Mouse (Mus musculus): Measurements from ENCODE around the gene Ankrd27. TPM values are rescaled to one million over a fixed set of nuclear protein-coding genes. Genes with fewer than 3 reads are reported as not detected.
"Not testable (repeated sequence)": the region's sequence is repeated elsewhere in the genome, so short reads cannot be mapped to it uniquely, and the experiment has no call there.

Ankrd27 gene
- polyA plus RNA-seq, 1 experiment from 2014 or later: 32.4 TPM

GRCm38 (mm10) chr7:35557577-35557976, 28.5 kb upstream of the Ankrd27 start:
- H3K4me2 ChIP-seq (ENCODE audit: low read depth, low read length): no peak overlapping the region
- no peak overlapping the region for H3K4me3 ChIP-seq (ENCODE audit: low read length)
- ATAC-seq: peak; percentile 17
- H3K9me3 ChIP-seq (ENCODE audit: control insufficient read depth, low read length): no peaks in the 10 kb centered on the region
- H3K27ac ChIP-seq (ENCODE audit: low read length): peak overlapping the region; percentile 100
- H3K9ac ChIP-seq (ENCODE audit: low read depth, low read length): no peak overlapping the region
- no peaks in the 10 kb centered on the region for H3K36me3 ChIP-seq (ENCODE audit: control insufficient read depth, insufficient read depth, low read length)
- WGBS: 55% methylated on average over 3 of the region's 3 CpGs
- peaks cover 22% of the 10 kb centered on the region for H3K4me1 ChIP-seq (ENCODE audit: control insufficient read depth, insufficient read depth, low read length)
- no peaks in the 10 kb centered on the region for H3K27me3 ChIP-seq (replicated peaks; ENCODE audit: control insufficient read depth, insufficient read depth, low read length)

DNA sequence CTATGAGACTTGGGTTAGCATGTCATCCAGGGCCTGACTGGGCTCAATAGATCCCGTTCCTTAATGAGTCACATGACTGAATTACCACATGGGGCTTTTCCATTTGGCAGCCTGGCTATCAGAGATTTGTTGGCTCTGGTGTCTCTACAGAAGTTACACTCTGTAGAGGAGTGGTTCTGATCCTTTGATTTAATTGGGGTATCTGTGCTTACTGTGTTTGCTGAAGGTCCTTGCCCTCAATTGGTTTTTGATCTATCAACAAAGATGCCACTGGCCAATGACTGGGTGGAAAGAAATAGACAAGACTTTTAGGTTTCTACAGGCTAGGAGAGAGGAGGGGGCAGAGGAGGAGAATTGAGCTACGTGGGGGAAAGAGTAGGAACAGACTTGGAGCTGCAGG, 27.4 kb upstream of the Ankrd27 start:
- Histone ChIP-seq H3K4me2 (ENCODE audit: low read depth, low read length) (no peak overlapping the region), H3K4me1 (ENCODE audit: control insufficient read depth, insufficient read depth, low read length) (peaks cover 22% of the 10 kb centered on the region), H3K9ac (ENCODE audit: low read depth, low read length) (no peak overlapping the region), H3K4me3 (ENCODE audit: low read length) (no peak overlapping the region), H3K36me3 (ENCODE audit: control insufficient read depth, insufficient read depth, low read length) (no peaks in the 10 kb centered on the region), H3K27ac (ENCODE audit: low read length) (no peak overlapping the region), H3K27me3 (replicated peaks; ENCODE audit: control insufficient read depth, insufficient read depth, low read length) (no peaks in the 10 kb centered on the region), H3K9me3 (ENCODE audit: control insufficient read depth, low read length) (no peaks in the 10 kb centered on the region)
- ATAC-seq: no peak
- 50% methylated on average over 2 of the region's 2 CpGs for WGBS

- no peak overlapping the region for H3K9ac ChIP-seq (ENCODE audit: low read depth, low read length)
- H3K36me3 ChIP-seq (ENCODE audit: control insufficient read depth, insufficient read depth, low read length): no peaks in the 10 kb centered on the region
- H3K9me3 ChIP-seq (ENCODE audit: control insufficient read depth, low read length): no peaks in the 10 kb centered on the region
- no peaks in the 10 kb centered on the region for H3K27me3 ChIP-seq (replicated peaks; ENCODE audit: control insufficient read depth, insufficient read depth, low read length)
- no peak overlapping the region for H3K4me3 ChIP-seq (ENCODE audit: low read length)
- no peak overlapping the region for H3K4me2 ChIP-seq (ENCODE audit: low read depth, low read length)
- H3K4me1 ChIP-seq (ENCODE audit: control insufficient read depth, insufficient read depth, low read length): peaks cover 15% of the 10 kb centered on the region
- WGBS: 93% methylated on average over 3 of the region's 3 CpGs
- no peak for ATAC-seq
- no peak overlapping the region for H3K27ac ChIP-seq (ENCODE audit: low read length)
Observed at GRCm38 (mm10) chr7:35559838-35560237, 26.2 kb upstream of the Ankrd27 start.

GRCm38 (mm10) chr7:35563071-35563470, 23.0 kb upstream of the Ankrd27 start:
- ATAC-seq: 0 out of 2 replicates have a peak, but pooled peaks have one; percentile 16
- Histone ChIP-seq H3K9me3 (ENCODE audit: control insufficient read depth, low read length) (no peaks in the 10 kb centered on the region), H3K36me3 (ENCODE audit: control insufficient read depth, insufficient read depth, low read length) (no peaks in the 10 kb centered on the region), H3K4me1 (ENCODE audit: control insufficient read depth, insufficient read depth, low read length) (peaks cover 2% of the 10 kb centered on the region; the same call in 1 of the 2 replicates), H3K4me2 (ENCODE audit: low read depth, low read length) (no peak overlapping the region), H3K27me3 (replicated peaks; ENCODE audit: control insufficient read depth, insufficient read depth, low read length) (no peaks in the 10 kb centered on the region), H3K4me3 (ENCODE audit: low read length) (no peak overlapping the region), H3K9ac (ENCODE audit: low read depth, low read length) (no peak overlapping the region), H3K27ac (ENCODE audit: low read length) (no peak overlapping the region)
- 60% methylated on average over 11 of the region's 11 CpGs for WGBS

DNA sequence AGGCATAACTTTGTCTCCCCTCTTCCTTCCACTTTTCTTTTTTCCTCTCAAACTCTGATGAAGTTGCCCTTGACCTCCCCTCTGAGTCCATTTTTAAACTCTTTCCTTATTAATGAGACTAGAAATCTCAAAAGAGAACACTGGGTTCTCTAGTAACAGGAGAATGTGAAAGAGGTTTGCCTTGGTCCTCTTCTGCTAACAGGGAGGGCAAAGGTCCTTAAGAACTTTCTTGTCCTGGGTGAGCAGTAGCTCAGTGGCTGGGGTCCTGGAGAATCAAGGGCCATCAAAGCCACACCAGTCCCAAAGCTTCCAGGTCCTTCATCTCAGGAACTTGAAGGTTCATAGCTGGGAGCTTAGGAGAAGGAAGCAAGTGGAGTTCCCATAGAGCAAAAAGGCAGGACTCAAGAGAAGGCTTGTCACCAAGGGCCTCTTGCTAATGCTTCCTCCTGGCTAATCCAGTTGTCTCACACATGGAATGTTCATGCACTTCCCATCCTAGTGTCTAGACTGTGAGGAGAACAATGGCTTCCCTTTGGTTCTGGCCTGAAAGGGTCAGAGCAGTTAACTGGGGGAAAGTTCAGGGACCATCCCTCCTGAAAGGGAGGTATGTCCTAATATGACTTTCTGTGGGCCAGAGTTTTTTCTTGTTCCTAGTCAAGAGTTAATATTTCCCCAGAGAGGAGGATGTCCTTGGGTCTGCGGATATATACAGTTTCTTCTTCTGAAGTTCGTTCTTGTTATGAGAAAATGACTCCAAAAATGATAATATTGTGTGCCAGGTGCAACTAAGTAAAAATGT, 21.8 kb upstream of the Ankrd27 start:
- Histone ChIP-seq H3K4me2 (ENCODE audit: low read depth, low read length) (no peak overlapping the region), H3K27me3 (replicated peaks; ENCODE audit: control insufficient read depth, insufficient read depth, low read length) (no peaks in the 10 kb centered on the region), H3K9me3 (ENCODE audit: control insufficient read depth, low read length) (no peaks in the 10 kb centered on the region), H3K4me1 (ENCODE audit: control insufficient read depth, insufficient read depth, low read length) (no peaks in the 10 kb centered on the region), H3K27ac (ENCODE audit: low read length) (no peak overlapping the region), H3K4me3 (ENCODE audit: low read length) (no peak overlapping the region), H3K36me3 (ENCODE audit: control insufficient read depth, insufficient read depth, low read length) (no peaks in the 10 kb centered on the region), H3K9ac (ENCODE audit: low read depth, low read length) (no peak overlapping the region)
- 84% methylated on average over 2 of the region's 2 CpGs for WGBS
- no peak for ATAC-seq

GRCm38 (mm10) chr7:35564872-35565271, 21.2 kb upstream of the Ankrd27 start:
- not testable (repeated sequence) for H3K4me1 ChIP-seq (ENCODE audit: control insufficient read depth, insufficient read depth, low read length); H3K4me3 ChIP-seq (ENCODE audit: low read length); H3K36me3 ChIP-seq (ENCODE audit: control insufficient read depth, insufficient read depth, low read length); H3K27me3 ChIP-seq (replicated peaks; ENCODE audit: control insufficient read depth, insufficient read depth, low read length); H3K4me2 ChIP-seq (ENCODE audit: low read depth, low read length); H3K9ac ChIP-seq (ENCODE audit: low read depth, low read length); H3K9me3 ChIP-seq (ENCODE audit: control insufficient read depth, low read length); H3K27ac ChIP-seq (ENCODE audit: low read length); ATAC-seq
- WGBS: 76% methylated on average over 10 of the region's 10 CpGs

GRCm38 (mm10) chr7:35565965-35566364, 20.1 kb upstream of the Ankrd27 start:
- H3K36me3 ChIP-seq (ENCODE audit: control insufficient read depth, insufficient read depth, low read length); ATAC-seq; H3K9me3 ChIP-seq (ENCODE audit: control insufficient read depth, low read length); H3K9ac ChIP-seq (ENCODE audit: low read depth, low read length); H3K27ac ChIP-seq (ENCODE audit: low read length); H3K27me3 ChIP-seq (replicated peaks; ENCODE audit: control insufficient read depth, insufficient read depth, low read length); H3K4me2 ChIP-seq (ENCODE audit: low read depth, low read length); H3K4me3 ChIP-seq (ENCODE audit: low read length); H3K4me1 ChIP-seq (ENCODE audit: control insufficient read depth, insufficient read depth, low read length): not testable (repeated sequence)
- 77% methylated on average over 13 of the region's 13 CpGs for WGBS

DNA sequence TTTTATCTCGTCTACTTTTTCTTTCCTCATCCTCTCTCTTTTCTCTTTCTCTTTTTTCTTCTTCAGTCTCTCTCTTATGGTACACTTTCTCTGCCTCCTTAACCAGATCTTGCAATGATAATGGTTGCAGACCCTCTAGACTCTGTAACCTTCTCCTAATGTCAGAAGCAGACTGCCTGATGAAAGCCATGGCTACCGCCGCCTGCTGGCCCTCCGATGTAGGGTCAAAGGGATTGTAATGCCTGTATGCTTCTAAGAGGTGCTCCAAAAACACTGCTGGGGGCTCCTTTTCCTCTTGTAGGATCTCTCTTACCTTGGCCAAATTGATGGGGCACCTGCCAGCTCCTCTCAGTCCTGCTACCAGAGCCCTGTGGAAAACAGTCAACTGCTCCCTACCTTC, 16.3 kb upstream of the Ankrd27 start:
- H3K4me3 ChIP-seq (ENCODE audit: low read length); H3K4me2 ChIP-seq (ENCODE audit: low read depth, low read length); ATAC-seq; H3K9me3 ChIP-seq (ENCODE audit: control insufficient read depth, low read length); H3K36me3 ChIP-seq (ENCODE audit: control insufficient read depth, insufficient read depth, low read length); H3K27ac ChIP-seq (ENCODE audit: low read length); H3K27me3 ChIP-seq (replicated peaks; ENCODE audit: control insufficient read depth, insufficient read depth, low read length); H3K9ac ChIP-seq (ENCODE audit: low read depth, low read length); H3K4me1 ChIP-seq (ENCODE audit: control insufficient read depth, insufficient read depth, low read length): not testable (repeated sequence)
- WGBS: 89% methylated on average over 4 of the region's 4 CpGs

DNA sequence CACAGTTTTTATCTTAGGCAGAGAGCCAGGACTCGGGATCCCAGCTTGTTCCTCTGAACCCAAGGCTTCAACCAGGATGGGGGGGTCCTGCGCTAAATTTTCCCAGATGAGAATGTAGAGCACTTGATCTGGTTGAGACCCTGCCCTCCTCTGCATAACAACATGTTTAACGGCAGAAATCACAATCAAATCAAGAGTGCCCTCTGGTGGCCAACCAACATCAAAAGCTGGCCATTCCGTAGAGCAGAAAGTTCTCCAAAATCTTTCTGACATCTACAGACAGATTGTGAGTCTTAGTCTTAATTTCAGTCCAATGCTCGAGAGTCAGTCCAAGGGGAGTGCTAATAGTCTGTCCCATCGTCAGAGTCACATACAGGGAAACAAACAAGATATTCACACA, 15.2 kb upstream of the Ankrd27 start:
- ATAC-seq; H3K36me3 ChIP-seq (ENCODE audit: control insufficient read depth, insufficient read depth, low read length); H3K9ac ChIP-seq (ENCODE audit: low read depth, low read length); H3K4me3 ChIP-seq (ENCODE audit: low read length); H3K27ac ChIP-seq (ENCODE audit: low read length); H3K4me2 ChIP-seq (ENCODE audit: low read depth, low read length); H3K27me3 ChIP-seq (replicated peaks; ENCODE audit: control insufficient read depth, insufficient read depth, low read length); H3K4me1 ChIP-seq (ENCODE audit: control insufficient read depth, insufficient read depth, low read length); H3K9me3 ChIP-seq (ENCODE audit: control insufficient read depth, low read length): not testable (repeated sequence)
- 25% methylated on average over 6 of the region's 6 CpGs for WGBS

GRCm38 (mm10) chr7:35579849-35580248, 6.2 kb upstream of the Ankrd27 start:
- Histone ChIP-seq H3K27me3 (replicated peaks; ENCODE audit: control insufficient read depth, insufficient read depth, low read length) (peaks cover 23% of the 10 kb centered on the region), H3K27ac (ENCODE audit: low read length) (no peak overlapping the region), H3K9ac (ENCODE audit: low read depth, low read length) (no peak overlapping the region), H3K36me3 (ENCODE audit: control insufficient read depth, insufficient read depth, low read length) (no peaks in the 10 kb centered on the region), H3K9me3 (ENCODE audit: control insufficient read depth, low read length) (no peaks in the 10 kb centered on the region), H3K4me1 (ENCODE audit: control insufficient read depth, insufficient read depth, low read length) (peaks cover 2% of the 10 kb centered on the region; the same call in 1 of the 2 replicates), H3K4me2 (ENCODE audit: low read depth, low read length) (no peak overlapping the region), H3K4me3 (ENCODE audit: low read length) (no peak overlapping the region)
- WGBS: 30% methylated on average over 4 of the region's 4 CpGs
- ATAC-seq: no peak
